Mouse (Mus musculus): Measurements from ENCODE around the gene Krt8. TPM values are rescaled to one million over a fixed set of nuclear protein-coding genes. Genes with fewer than 3 reads are reported as not detected.
A peak's percentile ranks its signal among the peaks of the same experiment; 100 is the strongest.
"Not testable (repeated sequence)": the region's sequence is repeated elsewhere in the genome, so short reads cannot be mapped to it uniquely, and the experiment has no call there.

Gene Krt8
- polyA plus RNA-seq, 1 experiment from 2014 or later = 3.9 TPM

- no peak for ATAC-seq (replicated peaks)
- Histone ChIP-seq H3K9me3 (no peaks in the 10 kb centered on the region), H3K9ac (replicated peaks) (no peak overlapping the region), H3K27ac (replicated peaks) (no peak overlapping the region), H3K27me3 (peaks cover 45% of the 10 kb centered on the region), H3K4me3 (no peak overlapping the region), H3K4me2 (replicated peaks) (no peak overlapping the region), H3K36me3 (no peaks in the 10 kb centered on the region), H3K4me1 (peaks cover 14% of the 10 kb centered on the region)
- WGBS = 49% methylated on average over 11 of the region's 11 CpGs
Measured at GRCm38 (mm10) chr15:102006317-102006716, 2.0 kb upstream of the Krt8 start.

- Histone ChIP-seq H3K27me3 (peaks cover 48% of the 10 kb centered on the region), H3K4me3 (no peak overlapping the region)
Measured at GRCm38 (mm10) chr15:102005290-102005689, 1.0 kb upstream of the Krt8 start.

GRCm38 (mm10) chr15:102003516-102003915 is 766 bp downstream of the Krt8 start:
- H3K4me2 ChIP-seq (replicated peaks) = peak overlapping the region; percentile 36
- peaks cover 14% of the 10 kb centered on the region for H3K4me1 ChIP-seq
- H3K9ac ChIP-seq (replicated peaks) = no peak overlapping the region
- H3K9me3 ChIP-seq = no peaks in the 10 kb centered on the region
- H3K27me3 ChIP-seq = peaks cover 48% of the 10 kb centered on the region
- no peak for ATAC-seq (replicated peaks)
- no peak overlapping the region for H3K27ac ChIP-seq (replicated peaks)
- WGBS = 23% methylated on average over 12 of the region's 12 CpGs
- peak overlapping the region; percentile 19; the same call in 1 of the 2 replicates for H3K4me3 ChIP-seq
- no peaks in the 10 kb centered on the region for H3K36me3 ChIP-seq

More at GRCm38 (mm10) chr15:102005290-102005689, 1.0 kb upstream of the Krt8 start:
- WGBS = 41% methylated on average over 4 of the region's 4 CpGs
- H3K9ac ChIP-seq (replicated peaks) = no peak overlapping the region
- peaks cover 14% of the 10 kb centered on the region for H3K4me1 ChIP-seq
- no peak for ATAC-seq (replicated peaks)
- no peak overlapping the region for H3K4me2 ChIP-seq (replicated peaks)
- no peak overlapping the region for H3K27ac ChIP-seq (replicated peaks)
- no peaks in the 10 kb centered on the region for H3K9me3 ChIP-seq
- H3K36me3 ChIP-seq = no peaks in the 10 kb centered on the region

GRCm38 (mm10) chr15:102002646-102003488 is 1.4 kb downstream of the Krt8 start:
- Histone ChIP-seq H3K4me3 (peak overlapping the region; percentile 19), H3K27me3 (peaks cover 48% of the 10 kb centered on the region), H3K4me1 (peaks cover 14% of the 10 kb centered on the region), H3K27ac (replicated peaks) (no peak overlapping the region), H3K4me2 (replicated peaks) (peak overlapping the region; percentile 36), H3K9ac (replicated peaks) (no peak overlapping the region), H3K36me3 (no peaks in the 10 kb centered on the region), H3K9me3 (no peaks in the 10 kb centered on the region)
- no peak for ATAC-seq (replicated peaks)
- 4% methylated on average over 34 of the region's 34 CpGs for whole genome bisulfite sequencing

- Histone ChIP-seq H3K4me3 (no peak overlapping the region), H3K9ac (replicated peaks) (no peak overlapping the region), H3K4me2 (replicated peaks) (no peak overlapping the region), H3K27ac (replicated peaks) (no peak overlapping the region), H3K36me3 (no peaks in the 10 kb centered on the region), H3K4me1 (peaks cover 10% of the 10 kb centered on the region), H3K9me3 (no peaks in the 10 kb centered on the region), H3K27me3 (peaks cover 32% of the 10 kb centered on the region)
- no peak for ATAC-seq (replicated peaks)
- 88% methylated on average over 11 of the region's 11 CpGs for WGBS
Measured at GRCm38 (mm10) chr15:101999676-102000335, 4.5 kb downstream of the Krt8 start.

- no peaks in the 10 kb centered on the region for H3K36me3 ChIP-seq
- no peak for ATAC-seq (replicated peaks)
- 88% methylated on average over 11 of the region's 11 CpGs for WGBS
- no peak overlapping the region for H3K4me3 ChIP-seq
- H3K27me3 ChIP-seq = peaks cover 26% of the 10 kb centered on the region
- no peak overlapping the region for H3K4me2 ChIP-seq (replicated peaks)
- peaks cover 10% of the 10 kb centered on the region for H3K4me1 ChIP-seq
- no peak overlapping the region for H3K9ac ChIP-seq (replicated peaks)
- no peaks in the 10 kb centered on the region for H3K9me3 ChIP-seq
- H3K27ac ChIP-seq (replicated peaks) = no peak overlapping the region
Measured at GRCm38 (mm10) chr15:101999156-101999555, 5.1 kb downstream of the Krt8 start.

- not testable (repeated sequence) for H3K9ac ChIP-seq (replicated peaks); H3K27ac ChIP-seq (replicated peaks); H3K4me3 ChIP-seq; ATAC-seq (replicated peaks); H3K4me2 ChIP-seq (replicated peaks); H3K36me3 ChIP-seq; H3K4me1 ChIP-seq; H3K9me3 ChIP-seq; H3K27me3 ChIP-seq
- WGBS = 83% methylated on average over 11 of the region's 11 CpGs
Measured at GRCm38 (mm10) chr15:101996450-101997078, 7.7 kb downstream of the Krt8 start.

GRCm38 (mm10) chr15:101995484-101996236 is 8.6 kb downstream of the Krt8 start:
- Histone ChIP-seq H3K9ac (replicated peaks) (no peak overlapping the region), H3K4me1 (no peaks in the 10 kb centered on the region), H3K4me2 (replicated peaks) (no peak overlapping the region), H3K4me3 (no peak overlapping the region), H3K27me3 (no peaks in the 10 kb centered on the region), H3K9me3 (no peaks in the 10 kb centered on the region), H3K36me3 (no peaks in the 10 kb centered on the region), H3K27ac (replicated peaks) (no peak overlapping the region)
- ATAC-seq (replicated peaks) = no peak
- 90% methylated on average over 4 of the region's 4 CpGs for WGBS

GRCm38 (mm10) chr15:101994365-101994764 is 9.9 kb downstream of the Krt8 start:
- WGBS = 94% methylated on average over 6 of the region's 6 CpGs
- no peak overlapping the region for H3K4me2 ChIP-seq (replicated peaks)

GRCm38 (mm10) chr15:101990946-101991345 is 13.3 kb downstream of the Krt8 start:
- Histone ChIP-seq H3K4me1 (no peaks in the 10 kb centered on the region), H3K27me3 (no peaks in the 10 kb centered on the region), H3K4me3 (no peak overlapping the region), H3K4me2 (replicated peaks) (no peak overlapping the region), H3K9me3 (no peaks in the 10 kb centered on the region), H3K9ac (replicated peaks) (no peak overlapping the region), H3K27ac (replicated peaks) (no peak overlapping the region), H3K36me3 (no peaks in the 10 kb centered on the region)
- 88% methylated on average over 6 of the region's 6 CpGs for WGBS
- no peak for ATAC-seq (replicated peaks)

More at GRCm38 (mm10) chr15:101994365-101994764, 9.9 kb downstream of the Krt8 start:
- Histone ChIP-seq H3K4me3 (no peak overlapping the region), H3K9me3 (no peaks in the 10 kb centered on the region), H3K27me3 (no peaks in the 10 kb centered on the region), H3K27ac (replicated peaks) (no peak overlapping the region), H3K9ac (replicated peaks) (no peak overlapping the region), H3K4me1 (no peaks in the 10 kb centered on the region), H3K36me3 (no peaks in the 10 kb centered on the region)
- no peak for ATAC-seq (replicated peaks)

- no peaks in the 10 kb centered on the region for H3K27me3 ChIP-seq
- H3K9me3 ChIP-seq = no peaks in the 10 kb centered on the region
- no peak overlapping the region for H3K4me3 ChIP-seq
- no peak for ATAC-seq (replicated peaks)
- no peak overlapping the region for H3K4me2 ChIP-seq (replicated peaks)
- WGBS = 67% methylated on average over 8 of the region's 8 CpGs
- no peak overlapping the region for H3K27ac ChIP-seq (replicated peaks)
- 0 out of 2 replicates have a peak, but pooled peaks cover 6% of the 10 kb centered on the region for H3K4me1 ChIP-seq
- H3K36me3 ChIP-seq = no peaks in the 10 kb centered on the region
- no peak overlapping the region for H3K9ac ChIP-seq (replicated peaks)
Measured at GRCm38 (mm10) chr15:101988714-101989113, 15.6 kb downstream of the Krt8 start.
